Mouse (Mus musculus): ENCODE results near the gene Gcc1. TPM values are rescaled to one million over a fixed set of nuclear protein-coding genes. Genes with fewer than 3 reads are reported as not detected.

Gene Gcc1
- polyA plus RNA-seq, 1 experiment from 2014 or later = 11.3 TPM

- Histone ChIP-seq H3K9me3 (no peaks in the 10 kb centered on the region), H3K27me3 (replicated peaks; ENCODE audit: low read depth, poor library complexity, severe bottlenecking) (no peaks in the 10 kb centered on the region), H3K4me3 (no peak overlapping the region), H3K36me3 (replicated peaks) (peaks cover 10% of the 10 kb centered on the region), H3K27ac (replicated peaks) (no peak overlapping the region), H3K4me1 (no peaks in the 10 kb centered on the region)
- no peak for DNase-seq (ENCODE audit: low spot score)
- 77% methylated on average over 6 of the region's 6 CpGs for WGBS
Measured at GRCm38 (mm10) chr6:28431538-28431855, 3.3 kb upstream of the Gcc1 start.

DNA sequence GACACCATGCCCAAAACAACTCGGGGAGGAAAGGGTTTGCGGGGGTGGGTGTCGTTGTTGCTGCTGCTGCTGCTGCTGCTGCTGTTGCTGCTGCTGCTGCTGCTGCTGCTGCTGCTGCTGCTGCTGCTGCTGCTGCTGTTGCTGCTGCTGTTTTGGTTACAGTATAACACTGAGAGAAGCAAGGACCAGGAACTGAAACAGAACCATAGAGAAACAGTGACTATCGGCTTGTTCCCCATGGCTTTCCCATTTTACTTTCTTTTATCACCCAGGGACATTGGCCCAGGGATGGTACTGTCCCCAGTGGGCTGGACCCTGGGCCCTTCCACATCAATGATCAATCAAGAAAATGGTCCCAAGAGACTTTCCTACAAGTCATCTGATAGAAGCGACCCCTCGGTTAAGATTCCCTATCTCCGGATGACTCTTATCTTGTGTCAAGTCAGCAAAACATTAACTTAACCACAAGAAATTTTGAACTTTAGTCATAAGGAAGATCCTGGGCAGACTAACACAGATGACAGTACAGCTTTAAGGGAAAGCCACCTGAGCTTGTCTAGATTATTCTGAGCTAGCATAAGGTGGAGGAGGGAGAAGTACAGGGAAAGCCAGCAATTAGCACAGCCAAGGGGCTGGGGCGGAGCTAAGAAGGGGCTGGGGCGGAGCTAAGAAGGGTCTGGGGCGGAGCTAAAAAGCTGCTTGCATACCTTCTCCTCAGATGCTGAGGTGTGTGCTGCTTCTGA is 2.8 kb upstream of the Gcc1 start:
- H3K4me3 ChIP-seq = no peak overlapping the region
- H3K36me3 ChIP-seq (replicated peaks) = peaks cover 14% of the 10 kb centered on the region
- no peaks in the 10 kb centered on the region for H3K9me3 ChIP-seq
- H3K4me1 ChIP-seq = no peaks in the 10 kb centered on the region
- H3K27me3 ChIP-seq (replicated peaks; ENCODE audit: low read depth, poor library complexity, severe bottlenecking) = no peaks in the 10 kb centered on the region
- WGBS = 80% methylated on average over 10 of the region's 10 CpGs
- H3K27ac ChIP-seq (replicated peaks) = no peak overlapping the region
- no peak for DNase-seq (ENCODE audit: low spot score)

DNA sequence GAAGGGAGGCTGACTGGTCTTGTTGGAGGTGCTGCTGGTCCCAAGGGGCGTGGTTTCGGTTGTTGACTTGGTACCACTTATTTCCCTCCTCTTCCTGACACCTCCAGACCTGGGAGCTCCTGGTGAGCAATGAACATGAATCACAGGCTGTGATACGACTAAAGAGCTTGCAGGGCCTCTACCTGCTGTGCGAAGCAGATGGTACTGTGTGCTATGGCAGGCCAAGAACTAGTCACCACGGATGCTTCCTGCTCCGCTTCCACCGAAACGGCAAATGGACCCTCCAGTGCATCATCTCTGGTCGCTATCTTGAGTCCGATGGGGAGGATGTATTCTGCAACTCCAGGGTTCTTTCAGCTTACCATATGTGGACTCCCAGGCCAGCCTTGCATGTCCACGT is 1.7 kb upstream of the Gcc1 start:
- DNase-seq (ENCODE audit: low spot score) = no peak
- H3K36me3 ChIP-seq (replicated peaks) = peaks cover 24% of the 10 kb centered on the region
- H3K4me3 ChIP-seq = no peak overlapping the region
- H3K9me3 ChIP-seq = no peaks in the 10 kb centered on the region
- WGBS = 89% methylated on average over 11 of the region's 11 CpGs
- no peak overlapping the region for H3K27ac ChIP-seq (replicated peaks)
- peaks cover 6% of the 10 kb centered on the region for H3K4me1 ChIP-seq
- no peaks in the 10 kb centered on the region for H3K27me3 ChIP-seq (replicated peaks; ENCODE audit: low read depth, poor library complexity, severe bottlenecking)

GRCm38 (mm10) chr6:28427096-28427839 is 922 bp downstream of the Gcc1 start, which contains the start of gene Fscn3:
Fscn3 (plus strand) TSS chr6:28427789.
- H3K36me3 ChIP-seq (replicated peaks) = peaks cover 26% of the 10 kb centered on the region
- DNase-seq (ENCODE audit: low spot score) = no peak
- no peaks in the 10 kb centered on the region for H3K9me3 ChIP-seq
- no peaks in the 10 kb centered on the region for H3K27me3 ChIP-seq (replicated peaks; ENCODE audit: low read depth, poor library complexity, severe bottlenecking)
- 74% methylated on average over 3 of the region's 3 CpGs for WGBS
- no peak within 1 kb of the TSS for H3K4me3 ChIP-seq
- H3K4me1 ChIP-seq = peaks cover 17% of the 10 kb centered on the region
- no peak within 1 kb of the TSS for H3K27ac ChIP-seq (replicated peaks)

- Histone ChIP-seq H3K36me3 (replicated peaks) (peaks cover 26% of the 10 kb centered on the region), H3K27me3 (replicated peaks; ENCODE audit: low read depth, poor library complexity, severe bottlenecking) (no peaks in the 10 kb centered on the region), H3K9me3 (no peaks in the 10 kb centered on the region), H3K4me1 (peaks cover 35% of the 10 kb centered on the region), H3K4me3 (peak overlapping the region; percentile 91), H3K27ac (replicated peaks) (no peak overlapping the region)
- no peak for DNase-seq (ENCODE audit: low spot score)
- 92% methylated on average over 6 of the region's 6 CpGs for WGBS
Measured at GRCm38 (mm10) chr6:28425019-28425418, 3.2 kb downstream of the Gcc1 start.

DNA sequence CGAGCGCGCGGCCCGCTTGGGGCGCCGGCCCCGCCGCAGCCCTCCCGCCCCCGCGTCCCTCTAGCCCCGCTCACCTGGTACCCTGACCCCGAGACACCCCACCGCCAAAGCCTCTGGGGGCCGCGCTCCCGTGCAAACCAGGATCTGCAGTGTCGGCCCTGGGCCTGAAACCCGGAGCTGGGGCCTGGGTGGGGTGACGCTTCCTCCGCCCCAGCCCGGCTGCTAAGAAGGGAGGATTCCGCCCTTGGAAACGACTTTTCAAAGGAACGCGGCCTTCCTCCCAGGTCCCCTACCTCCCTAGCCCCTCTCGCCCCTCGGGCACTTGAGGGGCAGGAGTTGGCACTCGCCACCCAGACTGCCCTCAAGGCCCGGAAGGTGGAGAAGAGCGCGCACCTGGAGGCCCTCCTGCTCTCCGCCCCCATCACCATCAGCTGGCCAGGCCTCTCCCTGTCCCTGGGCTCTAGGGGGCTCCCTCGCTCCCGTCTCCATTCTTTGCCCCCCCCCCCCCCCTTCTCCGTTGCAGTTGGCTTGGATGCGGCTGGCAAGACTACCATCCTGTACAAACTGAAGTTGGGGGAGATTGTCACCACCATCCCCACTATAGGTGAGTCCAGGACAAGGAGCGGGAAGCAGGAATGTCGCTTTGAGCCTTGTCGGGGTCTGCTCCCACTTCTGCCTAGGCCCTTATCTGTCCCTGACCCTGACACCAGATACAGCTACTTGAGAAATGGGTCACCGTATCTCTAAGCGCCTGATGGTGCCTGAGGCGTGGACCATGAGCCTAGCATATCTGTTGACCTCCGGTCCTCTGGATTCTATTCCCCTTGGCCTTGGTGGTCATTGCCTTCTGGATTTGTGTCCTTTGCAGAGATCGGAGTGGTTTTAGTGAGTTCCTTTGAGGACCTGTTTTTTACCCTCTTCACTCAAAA is 4.2 kb downstream of the Gcc1 start:
- no peaks in the 10 kb centered on the region for H3K27me3 ChIP-seq (replicated peaks; ENCODE audit: low read depth, poor library complexity, severe bottlenecking)
- peaks cover 29% of the 10 kb centered on the region for H3K36me3 ChIP-seq (replicated peaks)
- peak; percentile 73 for DNase-seq (ENCODE audit: low spot score)
- H3K4me1 ChIP-seq = peaks cover 41% of the 10 kb centered on the region
- no peaks in the 10 kb centered on the region for H3K9me3 ChIP-seq
- H3K27ac ChIP-seq (replicated peaks) = peak overlapping the region; percentile 94
- 9% methylated on average over 46 of the region's 46 CpGs for WGBS
- peak overlapping the region; percentile 91 for H3K4me3 ChIP-seq

DNA sequence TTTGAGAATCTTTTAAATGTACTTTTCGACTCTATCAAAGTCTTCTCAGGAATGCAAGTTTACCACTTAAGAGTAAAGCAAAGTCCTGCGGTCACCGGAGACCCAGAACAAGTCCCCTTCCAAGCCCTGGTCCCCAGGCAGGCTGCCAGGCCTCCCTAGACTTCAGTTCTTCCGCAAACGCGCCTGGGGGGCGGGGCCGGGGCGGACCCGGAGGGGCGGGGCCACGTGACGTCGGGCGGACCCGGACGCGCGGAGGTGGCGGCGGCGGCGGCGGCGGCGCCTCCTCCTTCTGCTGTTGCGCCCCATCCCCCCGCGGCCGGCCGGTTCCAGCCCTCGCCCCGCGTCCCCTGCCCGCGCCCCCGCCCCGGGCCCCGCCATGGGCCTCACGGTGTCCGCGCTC is 4.9 kb downstream of the Gcc1 start, which contains the start of gene Arf5:
Gene Arf5 (plus strand): TSS at position 248 of the 400 bp plus-strand sequence.
- DNase-seq (ENCODE audit: low spot score) = peak; percentile 95
- WGBS = 1% methylated on average over 40 of the region's 42 CpGs
- peak within 1 kb of the TSS; percentile 91 for H3K4me3 ChIP-seq
- peak within 1 kb of the TSS; percentile 94 for H3K27ac ChIP-seq (replicated peaks)
- no peaks in the 10 kb centered on the region for H3K27me3 ChIP-seq (replicated peaks; ENCODE audit: low read depth, poor library complexity, severe bottlenecking)
- H3K36me3 ChIP-seq (replicated peaks) = peaks cover 36% of the 10 kb centered on the region
- peaks cover 41% of the 10 kb centered on the region for H3K4me1 ChIP-seq
- H3K9me3 ChIP-seq = no peaks in the 10 kb centered on the region

GRCm38 (mm10) chr6:28422651-28423290 is 5.4 kb downstream of the Gcc1 start:
- DNase-seq (ENCODE audit: low spot score) = no peak
- 76% methylated on average over 15 of the region's 15 CpGs for whole genome bisulfite sequencing
- peak overlapping the region; percentile 91 for H3K4me3 ChIP-seq
- peaks cover 42% of the 10 kb centered on the region for H3K36me3 ChIP-seq (replicated peaks)
- no peaks in the 10 kb centered on the region for H3K27me3 ChIP-seq (replicated peaks; ENCODE audit: low read depth, poor library complexity, severe bottlenecking)
- no peak overlapping the region for H3K27ac ChIP-seq (replicated peaks)
- H3K4me1 ChIP-seq = peaks cover 41% of the 10 kb centered on the region
- H3K9me3 ChIP-seq = no peaks in the 10 kb centered on the region

GRCm38 (mm10) chr6:28421469-28422000 is 6.7 kb downstream of the Gcc1 start:
- peaks cover 45% of the 10 kb centered on the region for H3K36me3 ChIP-seq (replicated peaks)
- H3K27ac ChIP-seq (replicated peaks) = peak overlapping the region; percentile 75
- peaks cover 41% of the 10 kb centered on the region for H3K4me1 ChIP-seq
- peak; percentile 94 for DNase-seq (ENCODE audit: low spot score)
- no peaks in the 10 kb centered on the region for H3K27me3 ChIP-seq (replicated peaks; ENCODE audit: low read depth, poor library complexity, severe bottlenecking)
- peak overlapping the region; percentile 77 for H3K4me3 ChIP-seq
- under 1% methylated on average over 27 of the region's 27 CpGs for WGBS
- no peaks in the 10 kb centered on the region for H3K9me3 ChIP-seq

GRCm38 (mm10) chr6:28420865-28421264 is 7.3 kb downstream of the Gcc1 start:
- Histone ChIP-seq H3K4me3 (peak overlapping the region; percentile 77), H3K27me3 (replicated peaks; ENCODE audit: low read depth, poor library complexity, severe bottlenecking) (no peaks in the 10 kb centered on the region), H3K27ac (replicated peaks) (peak overlapping the region; percentile 75), H3K4me1 (peaks cover 41% of the 10 kb centered on the region), H3K9me3 (no peaks in the 10 kb centered on the region), H3K36me3 (replicated peaks) (peaks cover 46% of the 10 kb centered on the region)
- DNase-seq (ENCODE audit: low spot score) = no peak
- 24% methylated on average over 13 of the region's 13 CpGs for WGBS

- DNase-seq (ENCODE audit: low spot score) = no peak
- Histone ChIP-seq H3K36me3 (replicated peaks) (peaks cover 46% of the 10 kb centered on the region), H3K9me3 (no peaks in the 10 kb centered on the region), H3K27ac (replicated peaks) (no peak overlapping the region), H3K4me1 (peaks cover 38% of the 10 kb centered on the region), H3K27me3 (replicated peaks; ENCODE audit: low read depth, poor library complexity, severe bottlenecking) (no peaks in the 10 kb centered on the region), H3K4me3 (peak overlapping the region; percentile 77)
- 85% methylated on average over 17 of the region's 17 CpGs for WGBS
Measured at GRCm38 (mm10) chr6:28420361-28420760, 7.8 kb downstream of the Gcc1 start.

Measured in embryonic facial prominence, embryonic 10.5 days (tissue).